In genomic region chr12:110252163-110252575, GRCm38 (mm10) we compare ENCODE assay signal across 11 mouse cellular contexts. TPM values are rescaled to one million over a fixed set of nuclear protein-coding genes. Genes with fewer than 3 reads are reported as not detected.
DNase-seq lines count a peak whose midpoint lies in the region; ATAC-seq lines count a peak whose summit lies in the region.
"Had no signal": no experiment of that assay in that cellular context is flagged by ENCODE, and none has a peak within 500 bp of the region (broad histone marks: within the 10 kb centered on the region; RNA-seq: fewer than 3 reads in every experiment).

No protein-coding gene starts in this region.

- DNase-seq in kidney, postnatal 10 days: peak; percentile 20
- DNase-seq in kidney, adult 8-10 months: no peak
- DNase-seq in right cerebral cortex, adult 18-20 months: peak; percentile 31
- DNase-seq in right cerebral cortex, postnatal 4 days: no peak
- peak; percentile 53 for DNase-seq in telencephalon, adult 2 months (ENCODE audit: low read depth, low spot score)
- DNase-seq: cerebellum, postnatal 25 days; kidney, postnatal 36 days; liver, embryonic 13.5 days had no signal

- ATAC-seq in erythroid progenitor cell, adult 5-6 weeks (replicated peaks; ENCODE audit: low FRiP score, poor library complexity, severe bottlenecking): 0 out of 2 replicates have a peak, but pooled peaks have one; percentile 45
- no peak for ATAC-seq in cerebellum, adult (ENCODE audit: insufficient number of reproducible peaks, low FRiP score, low TSS enrichment)
- ATAC-seq: CD4-positive, CD25-positive, alpha-beta regulatory T cell, adult 4 months had no signal

RNA-seq across cellular contexts. Expression of gene Dio3, which starts 26.7 kb away (rescaled TPM):
- total RNA-seq in erythroid progenitor cell, adult 5-6 weeks (2015; ENCODE audit: low replicate concordance): not detected in 2 replicates
- total RNA-seq in erythroid progenitor cell, adult 5-6 weeks (2017; ENCODE audit: low replicate concordance): not detected in 2 replicates

Comparison
In these comparisons a context has a peak if more than half of its experiments do, and no peak if none do; other contexts are left out.
1. DNase-seq: peak in kidney, postnatal 10 days (single experiment), right cerebral cortex, adult 18-20 months (single experiment) and telencephalon, adult 2 months (single experiment); none in kidney, adult 8-10 months (0 of 2) and right cerebral cortex, postnatal 4 days (single experiment).